Mouse (Mus musculus): ENCODE data around the gene Zbtb42. TPM values are rescaled to one million over a fixed set of nuclear protein-coding genes. Genes with fewer than 3 reads are reported as not detected.

Gene Zbtb42
- polyA plus RNA-seq, 1 experiment from 2014 or later = 2.1 TPM

DNA sequence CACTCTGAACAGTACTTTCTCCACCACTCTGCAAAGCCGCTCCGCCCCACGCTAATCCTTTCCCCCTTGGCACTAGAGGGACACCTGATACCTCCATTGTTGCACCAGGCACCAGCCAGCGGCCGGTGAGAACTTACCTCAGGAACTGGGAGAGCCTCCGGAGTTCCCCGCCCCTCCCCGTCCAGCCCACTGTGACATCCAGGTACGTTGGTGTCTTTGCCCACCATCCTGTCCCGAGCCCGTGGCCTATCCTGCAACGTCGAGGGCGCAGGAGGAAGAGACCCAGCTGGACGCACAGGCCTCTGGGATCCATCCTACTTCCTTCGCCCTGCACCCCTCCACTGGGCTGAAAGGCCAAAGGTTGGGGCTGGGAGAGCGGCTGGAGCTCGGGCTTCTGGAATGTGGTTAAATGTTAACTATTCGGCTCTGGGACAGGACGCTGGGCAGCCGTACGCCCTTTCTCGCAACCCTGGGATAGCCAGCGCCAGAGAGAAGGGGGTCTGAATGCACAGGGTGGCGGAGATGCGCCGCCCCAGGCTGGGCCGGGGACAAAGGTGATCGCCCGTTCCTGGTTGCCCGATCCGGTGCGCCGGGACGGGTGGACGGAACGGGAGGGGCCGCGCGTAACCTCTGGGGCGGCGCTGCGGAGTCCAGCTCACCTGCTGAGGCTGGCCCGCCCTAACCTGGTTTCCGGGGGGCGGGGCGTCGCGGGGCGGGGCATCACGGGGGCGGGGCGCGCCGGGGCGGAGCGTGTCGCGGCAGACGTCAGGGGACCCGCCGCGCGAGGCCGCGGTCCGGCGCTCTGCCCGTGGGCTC lies 43.0 kb downstream of the Zbtb42 start:
- peak overlapping the region; percentile 83 for H3K9ac ChIP-seq
- peaks cover 39% of the 10 kb centered on the region for H3K27me3 ChIP-seq
- no peaks in the 10 kb centered on the region for H3K9me3 ChIP-seq
- WGBS = 1% methylated on average over 45 of the region's 69 CpGs
- H3K36me3 ChIP-seq = 0 out of 2 replicates have a peak, but pooled peaks cover 5% of the 10 kb centered on the region
- H3K4me2 ChIP-seq (replicated peaks) = peak overlapping the region; percentile 96
- peaks cover 18% of the 10 kb centered on the region for H3K4me1 ChIP-seq
- H3K27ac ChIP-seq = peak overlapping the region; percentile 64
- peak overlapping the region; percentile 72 for H3K4me3 ChIP-seq
- peak; percentile 19 for ATAC-seq (ENCODE audit: insufficient number of reproducible peaks, insufficient read depth, low FRiP score, low TSS enrichment)

DNA sequence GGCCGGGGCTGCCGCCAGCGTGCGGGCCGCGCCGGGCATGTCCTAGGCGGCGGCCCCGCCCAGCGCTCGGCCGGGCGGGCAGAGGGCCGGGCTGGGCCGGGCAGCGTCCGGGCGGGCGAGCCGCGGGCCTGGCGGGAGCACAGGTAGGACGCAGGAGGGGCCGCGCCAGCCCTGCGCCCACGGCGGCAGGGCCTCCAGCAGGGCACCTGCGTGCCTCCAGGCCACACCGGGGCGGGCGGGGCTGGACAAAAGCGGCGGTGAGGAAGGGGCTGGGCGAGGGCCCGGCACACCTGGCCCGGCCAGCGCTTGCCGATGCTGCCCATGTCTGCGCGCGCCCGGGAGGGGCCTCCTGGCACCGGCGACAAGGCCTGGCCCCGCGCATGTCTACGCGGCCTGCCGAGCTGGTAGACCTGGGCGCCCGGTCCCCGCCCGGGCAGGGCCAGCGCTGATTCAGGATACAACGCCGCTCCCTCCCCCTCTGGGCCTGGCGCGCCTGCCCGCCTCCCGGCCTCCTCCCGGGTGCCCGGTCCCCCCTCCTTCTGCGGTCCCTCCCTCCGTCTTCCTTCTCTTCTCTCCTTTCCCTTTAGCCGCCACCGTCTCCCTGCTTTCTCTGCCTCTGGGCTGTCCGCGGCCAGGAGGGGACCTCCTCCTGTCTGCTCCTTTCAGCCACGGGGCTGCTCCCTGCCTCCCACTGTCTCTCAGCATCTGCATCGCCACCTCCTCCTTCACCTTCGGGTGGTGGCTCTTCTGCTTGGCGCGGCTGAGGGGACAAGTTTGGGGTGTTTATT lies 43.8 kb downstream of the Zbtb42 start:
- WGBS = 1% methylated on average over 56 of the region's 75 CpGs
- ATAC-seq (ENCODE audit: insufficient number of reproducible peaks, insufficient read depth, low FRiP score, low TSS enrichment) = peak; percentile 31
- Histone ChIP-seq H3K9me3 (no peaks in the 10 kb centered on the region), H3K9ac (peak overlapping the region; percentile 83), H3K4me2 (replicated peaks) (peak overlapping the region; percentile 96), H3K27me3 (peaks cover 39% of the 10 kb centered on the region), H3K36me3 (0 out of 2 replicates have a peak, but pooled peaks cover 11% of the 10 kb centered on the region), H3K4me3 (peak overlapping the region; percentile 72), H3K4me1 (peaks cover 18% of the 10 kb centered on the region), H3K27ac (peak overlapping the region; percentile 64; the same call in 1 of the 2 replicates)

DNA sequence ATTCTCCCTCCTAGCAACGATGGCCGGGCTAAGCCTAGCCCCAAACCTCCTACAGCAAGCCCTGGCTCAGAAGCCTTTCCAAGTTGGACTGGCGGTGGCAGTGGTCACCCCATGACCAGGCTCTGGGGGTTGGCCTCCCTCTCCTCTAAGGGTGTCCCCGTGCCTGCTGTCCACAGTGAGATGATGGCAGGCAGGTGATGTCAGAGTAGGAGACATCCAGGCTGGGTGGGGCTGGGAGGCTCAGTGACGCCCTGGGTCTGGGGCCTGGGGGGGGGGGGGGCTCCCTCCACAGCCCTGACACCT lies 44.4 kb downstream of the Zbtb42 start:
- Histone ChIP-seq H3K4me3 (peak overlapping the region; percentile 72), H3K9me3 (no peaks in the 10 kb centered on the region), H3K27me3 (peaks cover 39% of the 10 kb centered on the region), H3K27ac (no peak overlapping the region), H3K4me1 (peaks cover 18% of the 10 kb centered on the region), H3K9ac (peak overlapping the region; percentile 83; the same call in 1 of the 2 replicates), H3K4me2 (replicated peaks) (peak overlapping the region; percentile 96), H3K36me3 (0 out of 2 replicates have a peak, but pooled peaks cover 12% of the 10 kb centered on the region)
- ATAC-seq (ENCODE audit: insufficient number of reproducible peaks, insufficient read depth, low FRiP score, low TSS enrichment) = no peak
- 9% methylated on average over 5 of the region's 5 CpGs for WGBS

DNA sequence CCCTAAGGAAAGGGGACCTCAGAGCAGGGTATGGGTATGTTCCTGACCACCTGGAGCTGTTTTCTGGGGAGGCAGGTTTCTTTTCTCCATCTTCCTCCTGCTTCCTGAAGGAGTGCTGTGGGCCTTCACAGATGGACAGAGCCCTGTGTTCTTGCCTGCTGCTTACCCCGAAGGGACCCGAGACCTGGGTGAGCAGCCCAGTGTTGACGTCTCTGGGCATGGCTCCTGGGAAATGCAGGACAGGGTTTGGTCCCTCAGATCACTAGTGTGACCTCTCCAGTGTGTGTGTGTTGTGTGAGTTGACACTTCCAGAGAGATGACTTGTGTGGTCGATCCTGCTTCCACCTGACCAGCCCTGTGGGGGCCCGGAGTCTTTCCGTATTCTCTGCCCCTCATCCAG lies 44.8 kb downstream of the Zbtb42 start:
- peak overlapping the region; percentile 96 for H3K4me2 ChIP-seq (replicated peaks)
- no peaks in the 10 kb centered on the region for H3K9me3 ChIP-seq
- no peak overlapping the region for H3K27ac ChIP-seq
- ATAC-seq (ENCODE audit: insufficient number of reproducible peaks, insufficient read depth, low FRiP score, low TSS enrichment) = no peak
- WGBS = 91% methylated on average over 6 of the region's 6 CpGs
- 0 out of 2 replicates have a peak, but pooled peaks cover 12% of the 10 kb centered on the region for H3K36me3 ChIP-seq
- peak overlapping the region; percentile 72; the same call in 1 of the 2 replicates for H3K4me3 ChIP-seq
- H3K27me3 ChIP-seq = peaks cover 39% of the 10 kb centered on the region
- peaks cover 18% of the 10 kb centered on the region for H3K4me1 ChIP-seq
- peak overlapping the region; percentile 83; the same call in 1 of the 2 replicates for H3K9ac ChIP-seq

DNA sequence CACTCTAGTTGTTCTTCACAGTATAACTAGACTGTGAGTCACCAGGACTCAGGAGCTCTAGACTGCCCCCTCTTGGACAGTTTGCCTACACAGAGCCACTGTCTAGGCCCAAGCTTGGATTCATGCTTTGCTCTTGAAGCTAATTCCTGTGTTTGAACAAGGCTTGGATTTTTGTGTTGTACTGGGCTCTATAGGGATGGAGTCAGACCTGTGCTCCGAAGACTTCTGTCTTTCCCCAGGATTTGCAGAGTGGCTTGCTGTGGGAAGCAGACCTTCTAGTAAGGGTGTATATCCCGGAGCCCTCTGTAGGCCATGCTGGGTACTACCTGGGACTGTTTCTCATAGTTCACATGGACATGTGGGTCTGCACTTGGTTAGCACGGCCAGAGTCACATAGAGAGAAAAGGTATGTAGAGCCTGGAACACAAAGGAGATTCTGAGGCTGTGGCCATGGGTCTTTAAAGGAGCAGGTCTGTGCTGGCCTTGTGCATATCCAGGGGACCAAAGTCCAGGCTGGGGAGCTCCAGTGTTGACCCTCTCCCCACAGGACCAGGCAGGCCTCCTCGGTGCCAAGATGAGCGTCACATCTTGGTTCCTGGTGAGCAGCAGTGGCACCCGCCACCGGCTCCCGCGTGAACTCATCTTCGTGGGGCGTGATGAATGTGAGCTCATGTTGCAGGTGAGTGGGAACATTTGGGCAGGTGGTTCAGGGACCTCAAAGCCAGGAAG lies 45.6 kb downstream of the Zbtb42 start:
- no peak for ATAC-seq (ENCODE audit: insufficient number of reproducible peaks, insufficient read depth, low FRiP score, low TSS enrichment)
- H3K9me3 ChIP-seq = no peaks in the 10 kb centered on the region
- no peak overlapping the region for H3K9ac ChIP-seq
- peaks cover 18% of the 10 kb centered on the region for H3K4me1 ChIP-seq
- H3K27ac ChIP-seq = no peak overlapping the region
- 76% methylated on average over 11 of the region's 11 CpGs for WGBS
- 0 out of 2 replicates have a peak overlapping the region, but pooled peaks have one; percentile 1 for H3K4me3 ChIP-seq
- no peak overlapping the region for H3K4me2 ChIP-seq (replicated peaks)
- peaks cover 39% of the 10 kb centered on the region for H3K27me3 ChIP-seq
- 0 out of 2 replicates have a peak, but pooled peaks cover 12% of the 10 kb centered on the region for H3K36me3 ChIP-seq

DNA sequence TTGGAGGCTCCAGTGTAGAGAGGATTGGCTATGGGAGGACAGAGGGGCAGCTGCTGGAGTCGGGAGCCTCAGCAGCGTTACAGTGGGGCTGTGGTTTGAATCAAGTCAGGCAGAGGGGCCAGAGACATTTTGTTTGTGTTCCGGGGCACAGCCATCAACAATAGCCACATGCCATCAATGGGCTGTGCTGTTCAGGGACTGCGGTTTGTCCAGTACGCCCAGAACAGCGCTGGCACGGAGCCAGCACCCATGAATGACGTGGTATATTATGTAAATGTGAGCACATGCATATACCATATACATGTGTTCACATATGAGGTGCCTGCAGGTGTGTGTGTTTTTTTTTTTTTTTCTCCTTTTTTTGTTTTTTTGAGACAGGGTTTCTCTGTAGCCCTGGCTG lies 49.2 kb downstream of the Zbtb42 start:
- H3K9ac ChIP-seq = no peak overlapping the region
- H3K27me3 ChIP-seq = peaks cover 15% of the 10 kb centered on the region
- 86% methylated on average over 8 of the region's 8 CpGs for WGBS
- peaks cover 8% of the 10 kb centered on the region for H3K4me1 ChIP-seq
- no peak overlapping the region for H3K4me2 ChIP-seq (replicated peaks)
- ATAC-seq (ENCODE audit: insufficient number of reproducible peaks, insufficient read depth, low FRiP score, low TSS enrichment) = no peak
- H3K9me3 ChIP-seq = no peaks in the 10 kb centered on the region
- H3K27ac ChIP-seq = no peak overlapping the region
- H3K4me3 ChIP-seq = no peak overlapping the region
- peaks cover 36% of the 10 kb centered on the region for H3K36me3 ChIP-seq

DNA sequence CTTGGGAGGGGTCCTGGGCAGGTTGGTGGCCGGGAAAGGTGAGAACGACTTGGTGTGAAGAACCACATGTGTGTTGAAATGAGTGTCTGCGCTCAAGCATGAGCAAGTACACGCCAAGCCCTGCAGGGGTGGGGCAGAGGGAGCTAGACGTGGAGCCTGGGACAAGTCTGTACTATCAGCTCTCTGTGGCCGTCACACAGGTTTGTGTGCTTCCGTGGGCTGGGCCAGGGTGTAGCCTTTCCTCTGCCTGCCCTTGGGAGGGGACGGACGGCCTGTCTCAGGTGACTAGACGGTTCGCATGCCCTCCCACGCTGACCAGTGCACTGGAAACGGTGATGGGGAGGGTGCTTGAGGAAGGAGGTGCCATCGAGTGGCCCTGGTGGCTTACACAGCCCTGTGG lies 52.2 kb downstream of the Zbtb42 start:
- peak overlapping the region; percentile 25; the same call in 1 of the 2 replicates for H3K9ac ChIP-seq
- H3K4me1 ChIP-seq = no peaks in the 10 kb centered on the region
- no peak overlapping the region for H3K4me3 ChIP-seq
- no peak for ATAC-seq (ENCODE audit: insufficient number of reproducible peaks, insufficient read depth, low FRiP score, low TSS enrichment)
- 83% methylated on average over 14 of the region's 14 CpGs for WGBS
- no peaks in the 10 kb centered on the region for H3K27me3 ChIP-seq
- H3K27ac ChIP-seq = no peak overlapping the region
- H3K9me3 ChIP-seq = no peaks in the 10 kb centered on the region
- peaks cover 59% of the 10 kb centered on the region for H3K36me3 ChIP-seq
- no peak overlapping the region for H3K4me2 ChIP-seq (replicated peaks)

Small RNA genes lying within 50 kb of the gene (microRNA-seq; reads per million reads assigned to microRNA genes)
- not detected for gene Mir6939

Other genes starting within 250 kb of the Zbtb42 start
- gene A530016L24Rik, start 189.4 kb upstream of the Zbtb42 start, polyA plus RNA-seq (2016; fragmentation: Nextera tagmentation; extraction: Ambion mirVana) = 0.13 TPM in 1 of 2 replicates, not detected in the other
- gene Tmem179, start 162.1 kb upstream of the Zbtb42 start, polyA plus RNA-seq (2016; fragmentation: Nextera tagmentation; extraction: Ambion mirVana) = 1.9 and 2.8 TPM in 2 replicates
- gene Inf2, start 90.0 kb upstream of the Zbtb42 start, polyA plus RNA-seq (2016; fragmentation: Nextera tagmentation; extraction: Ambion mirVana) = 2.9 and 3.1 TPM in 2 replicates
- gene Adssl1, start 58.8 kb upstream of the Zbtb42 start, polyA plus RNA-seq (2016; fragmentation: Nextera tagmentation; extraction: Ambion mirVana) = 5.0 and 6.6 TPM in 2 replicates
- gene Siva1, start 34.1 kb upstream of the Zbtb42 start, polyA plus RNA-seq (2016; fragmentation: Nextera tagmentation; extraction: Ambion mirVana) = 205 and 218 TPM in 2 replicates
- 98.8 and 153 TPM in 2 replicates for gene Akt1, start 3.9 kb upstream of the Zbtb42 start, polyA plus RNA-seq (2016; fragmentation: Nextera tagmentation; extraction: Ambion mirVana)
- gene Cep170b, start 41.6 kb downstream of the Zbtb42 start, polyA plus RNA-seq (2016; fragmentation: Nextera tagmentation; extraction: Ambion mirVana) = 17.0 and 19.2 TPM in 2 replicates
- 4.9 TPM in 2 replicates for gene Pld4, start 81.8 kb downstream of the Zbtb42 start, polyA plus RNA-seq (2016; fragmentation: Nextera tagmentation; extraction: Ambion mirVana)
- gene Ahnak2, start 123.8 kb downstream of the Zbtb42 start, polyA plus RNA-seq (2016; fragmentation: Nextera tagmentation; extraction: Ambion mirVana) = 0.71 and 0.83 TPM in 2 replicates
- 9.2 and 9.6 TPM in 2 replicates for gene Clba1, start 130.1 kb downstream of the Zbtb42 start, polyA plus RNA-seq (2016; fragmentation: Nextera tagmentation; extraction: Ambion mirVana)
- gene Cdca4, start 150.6 kb downstream of the Zbtb42 start, polyA plus RNA-seq (2016; fragmentation: Nextera tagmentation; extraction: Ambion mirVana) = 144 and 147 TPM in 2 replicates
- gene Gpr132, start 189.4 kb downstream of the Zbtb42 start, polyA plus RNA-seq (2016; fragmentation: Nextera tagmentation; extraction: Ambion mirVana) = 0.23 TPM in 1 of 2 replicates, not detected in the other

Measured in embryonic facial prominence, embryonic 12.5 days (tissue).